Mouse (Mus musculus): ENCODE data around the gene Tenm4. TPM values are rescaled to one million over a fixed set of nuclear protein-coding genes. Genes with fewer than 3 reads are reported as not detected.
"Not testable (repeated sequence)": the region's sequence is repeated elsewhere in the genome, so short reads cannot be mapped to it uniquely, and the experiment has no call there.

The Tenm4 gene
- total RNA-seq, 2 experiments from 2014 or later = 16.0 to 23.0 TPM

DNA sequence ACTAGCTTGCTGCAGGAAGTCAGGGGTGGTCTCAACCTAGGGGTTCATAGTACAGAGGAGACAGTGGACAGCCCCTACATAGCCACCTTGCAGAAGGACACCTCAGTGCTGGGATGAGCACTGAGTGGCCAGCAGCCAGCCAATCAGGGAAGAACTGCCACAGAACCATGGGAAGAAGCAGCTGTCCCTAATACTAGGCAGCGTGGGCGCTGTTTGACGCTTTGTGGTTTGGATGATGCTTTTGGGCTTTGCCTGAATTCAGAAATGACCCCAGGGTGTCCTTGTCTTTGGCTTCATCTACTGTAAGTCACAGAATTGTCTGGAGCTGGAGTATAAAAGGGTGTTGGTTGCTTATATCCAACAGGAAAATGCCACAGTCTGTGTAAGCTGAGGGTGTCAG lies 397.0 kb downstream of the Tenm4 start:
- no peak for DNase-seq (ENCODE audit: low spot score in 2 of 2)

DNA sequence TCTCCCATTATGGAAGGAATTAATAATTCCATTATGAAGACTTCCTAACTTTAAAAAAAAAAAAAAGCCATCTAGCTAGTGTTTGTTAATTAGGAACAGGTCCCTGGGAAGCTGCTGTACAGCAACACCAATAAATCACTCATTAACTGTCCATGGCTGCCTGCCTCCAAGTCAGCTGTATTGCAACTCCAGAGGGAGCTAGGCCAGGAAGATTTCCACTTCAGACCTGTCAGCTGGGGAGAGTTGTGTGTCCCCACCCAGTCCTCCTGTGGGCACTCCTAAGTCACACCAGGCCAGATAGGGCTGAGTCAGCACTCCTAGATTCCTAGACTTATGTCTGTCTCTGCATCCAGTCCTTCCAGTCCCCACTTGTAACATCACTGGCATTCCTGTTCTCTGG lies 399.9 kb downstream of the Tenm4 start:
- DNase-seq (ENCODE audit: low spot score in 2 of 2) = no peak

DNA sequence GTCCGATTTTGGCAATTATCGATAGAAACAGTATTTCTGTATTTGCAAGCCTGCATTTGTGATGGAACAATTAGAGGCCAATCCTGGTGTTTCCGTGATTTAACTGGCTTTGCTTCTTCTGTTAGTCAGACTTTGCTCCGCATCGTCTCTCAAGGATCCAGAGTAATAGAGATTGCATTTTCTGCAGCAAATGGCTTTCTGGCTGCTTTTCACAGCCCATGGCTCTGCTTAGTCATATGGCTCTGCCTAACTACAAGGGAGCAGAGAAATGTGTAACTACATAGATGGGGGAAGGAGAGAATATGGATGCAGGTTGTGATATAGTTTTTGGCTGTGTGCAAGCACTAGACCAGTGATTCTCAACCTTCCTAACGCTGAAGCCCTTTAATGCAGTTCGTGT lies 401.9 kb downstream of the Tenm4 start:
- DNase-seq (ENCODE audit: low spot score in 2 of 2) = no peak

DNA sequence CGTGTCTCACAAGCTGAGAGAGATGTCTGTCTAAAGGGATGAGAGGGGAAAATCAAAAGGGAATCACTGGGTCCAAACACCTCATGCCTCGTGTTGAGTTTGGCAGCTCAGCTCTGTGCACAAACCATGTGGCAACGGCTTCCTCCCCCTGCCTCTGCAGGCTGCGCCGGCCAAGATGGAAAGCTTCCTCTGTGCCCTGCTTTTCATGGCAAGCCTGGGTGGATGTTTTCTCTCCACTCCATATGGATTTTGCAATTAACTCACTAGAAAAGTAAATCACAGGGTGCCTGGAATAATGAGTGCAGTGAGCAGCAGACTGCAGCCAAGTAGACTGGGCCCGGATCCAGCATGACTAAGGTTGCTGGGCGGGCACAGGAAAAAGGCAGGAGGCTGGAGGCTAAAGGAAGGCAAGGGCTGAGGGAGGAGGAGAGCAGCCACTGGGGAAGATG lies 404.2 kb downstream of the Tenm4 start:
- peak; percentile 49 to 75 for DNase-seq (ENCODE audit: low spot score in 2 of 2)

DNA sequence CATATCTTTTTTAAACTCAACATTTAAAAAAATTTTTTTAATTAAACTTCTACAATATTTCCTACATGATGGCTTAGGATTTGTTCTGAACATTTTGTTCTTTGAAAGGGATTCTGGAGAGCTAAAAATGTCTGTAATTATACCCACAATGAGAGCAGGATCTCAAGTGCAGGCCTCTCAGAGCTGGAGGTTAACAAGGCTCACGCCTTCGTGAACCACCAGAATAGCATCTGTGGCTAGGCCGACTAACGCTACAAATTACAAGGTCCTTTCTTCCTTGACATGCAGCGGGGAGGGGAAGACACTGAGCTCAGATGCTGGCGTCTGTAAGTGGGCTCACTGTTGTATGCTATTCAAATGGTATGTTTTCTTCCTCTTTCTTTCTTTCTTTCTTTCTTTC lies 411.7 kb downstream of the Tenm4 start:
- DNase-seq (ENCODE audit: low spot score in 2 of 2) = no peak

DNA sequence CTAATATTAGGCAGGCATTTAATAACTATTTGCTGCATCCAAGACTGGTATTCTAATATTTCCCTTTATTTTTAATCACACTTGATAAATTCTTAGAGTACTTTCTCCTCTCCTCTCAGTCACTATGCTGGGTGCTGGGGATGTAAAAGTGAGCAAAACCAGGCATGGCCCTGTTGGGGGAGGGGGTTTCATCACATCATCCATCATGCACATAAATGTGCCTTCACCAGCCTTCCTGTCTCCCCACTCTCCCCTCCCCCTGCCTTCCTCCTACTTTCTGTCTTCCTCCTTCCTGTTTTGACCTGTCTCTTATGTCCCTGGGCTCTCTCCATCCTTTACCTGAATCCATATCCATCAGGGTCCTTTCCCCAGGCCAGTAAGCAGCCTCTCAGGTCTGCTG lies 416.4 kb downstream of the Tenm4 start:
- no peak for DNase-seq (ENCODE audit: low spot score in 2 of 2)

DNA sequence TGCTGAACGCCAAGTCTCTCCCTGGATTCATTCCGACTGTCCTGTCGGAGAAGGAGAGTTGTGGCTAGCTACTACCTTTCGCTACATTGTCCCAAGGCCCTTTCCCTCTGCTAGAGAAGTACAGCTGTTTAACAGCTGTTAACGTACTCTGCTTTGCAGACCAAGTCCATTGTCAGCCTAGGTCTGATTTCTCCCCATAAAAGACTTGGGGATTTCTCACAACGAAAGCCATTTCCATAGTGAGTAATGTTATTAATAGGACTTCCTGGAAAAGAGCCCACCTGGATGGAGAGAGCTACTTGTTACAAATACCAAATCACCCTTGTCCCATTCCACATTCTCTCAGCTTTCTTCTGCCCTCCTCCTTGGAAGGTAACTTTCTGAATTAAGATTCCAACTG lies 417.5 kb downstream of the Tenm4 start:
- no peak for DNase-seq (ENCODE audit: low spot score in 2 of 2)

DNA sequence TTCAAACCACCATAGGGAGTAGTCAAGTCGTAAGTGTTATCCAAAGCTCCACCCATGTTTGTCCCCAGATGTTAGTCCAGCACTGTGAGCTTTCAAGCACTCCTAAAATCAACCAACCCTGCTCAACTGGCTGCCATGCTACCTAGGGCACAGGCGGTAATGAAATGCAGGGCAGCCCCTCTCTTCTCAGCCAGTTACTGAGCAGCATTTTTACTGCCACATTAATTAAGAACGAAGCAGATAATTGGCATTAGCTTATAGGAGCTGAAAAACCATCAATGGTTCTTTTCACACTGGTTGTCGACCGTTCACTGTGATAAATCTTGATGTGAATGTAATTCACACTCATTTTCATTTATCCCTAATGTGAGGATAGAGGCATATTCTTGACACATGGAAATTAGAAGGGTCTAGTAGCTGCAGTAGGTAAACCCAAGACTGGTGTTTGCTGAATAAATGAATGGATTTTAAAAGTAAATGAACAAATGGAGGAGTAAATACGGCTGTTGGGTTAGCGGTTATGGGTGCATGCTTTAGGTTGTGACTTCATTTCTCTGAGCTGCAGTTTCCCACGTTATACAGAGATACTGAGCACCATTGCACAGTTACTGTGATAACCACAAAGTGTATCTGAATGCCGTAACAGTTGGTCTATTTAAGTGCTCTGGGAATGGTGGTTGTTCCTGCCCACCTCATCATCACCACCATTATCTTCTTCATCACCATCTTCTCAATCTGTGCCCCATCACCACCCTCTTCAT lies 424.7 kb downstream of the Tenm4 start:
- no peak for DNase-seq (ENCODE audit: low spot score in 2 of 2)

DNA sequence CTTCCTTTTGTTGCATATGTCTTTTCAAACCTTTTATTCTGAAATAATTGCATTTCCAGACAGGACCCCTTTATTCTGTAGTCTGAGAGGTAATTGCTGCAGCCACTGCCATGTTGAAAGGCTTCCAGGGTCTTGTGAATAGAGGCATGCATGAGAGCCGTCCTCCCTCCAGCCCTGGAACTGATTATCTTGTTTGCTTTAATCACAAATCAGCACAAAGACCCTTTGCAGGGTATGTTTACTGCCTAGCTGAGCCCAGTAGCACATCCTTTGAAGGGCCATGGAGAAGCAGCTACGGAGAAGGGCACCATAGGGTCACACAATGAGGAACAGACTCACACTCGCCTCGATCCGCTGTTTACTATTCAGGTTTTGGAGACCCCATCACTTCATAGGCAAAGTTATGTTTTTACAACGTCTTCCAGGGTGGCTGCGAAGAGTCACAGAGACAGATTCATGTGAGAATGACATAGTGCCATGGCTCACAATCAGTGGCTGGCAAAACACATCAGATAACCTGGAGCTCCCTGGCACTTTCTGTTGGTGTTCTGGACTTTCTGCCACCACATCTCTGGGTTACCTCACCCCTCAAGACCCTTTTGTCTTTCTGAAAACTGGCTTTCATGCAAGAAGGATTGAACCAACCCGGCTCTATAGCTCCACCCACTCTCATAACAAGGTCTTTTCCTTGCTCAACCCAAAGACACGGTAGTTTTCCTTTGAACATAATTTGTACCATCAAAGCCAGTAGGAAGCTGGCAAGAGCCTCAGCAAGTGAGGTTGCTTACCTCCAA lies 425.6 kb downstream of the Tenm4 start:
- DNase-seq (ENCODE audit: low spot score in 2 of 2) = no peak

DNA sequence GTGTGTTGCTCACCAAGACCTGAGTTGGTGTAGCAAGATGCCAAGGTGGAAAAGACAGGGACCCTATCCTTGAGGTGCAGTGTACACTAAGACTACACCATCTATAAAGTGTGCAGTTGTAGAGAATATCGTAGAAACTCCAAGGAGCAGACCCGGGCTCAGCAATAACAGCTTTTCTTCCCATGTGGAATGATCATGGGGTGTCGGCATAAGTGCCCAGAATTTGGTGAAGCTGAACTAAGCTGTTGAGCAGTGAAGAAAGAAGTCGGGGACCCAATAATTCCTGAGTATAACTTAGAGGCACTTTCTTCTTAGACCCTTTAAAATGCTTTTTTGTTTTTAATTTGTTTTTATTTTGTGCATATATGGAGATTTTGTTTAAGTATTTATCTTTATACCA lies 426.8 kb downstream of the Tenm4 start:
- no peak for DNase-seq (ENCODE audit: low spot score in 2 of 2)

DNA sequence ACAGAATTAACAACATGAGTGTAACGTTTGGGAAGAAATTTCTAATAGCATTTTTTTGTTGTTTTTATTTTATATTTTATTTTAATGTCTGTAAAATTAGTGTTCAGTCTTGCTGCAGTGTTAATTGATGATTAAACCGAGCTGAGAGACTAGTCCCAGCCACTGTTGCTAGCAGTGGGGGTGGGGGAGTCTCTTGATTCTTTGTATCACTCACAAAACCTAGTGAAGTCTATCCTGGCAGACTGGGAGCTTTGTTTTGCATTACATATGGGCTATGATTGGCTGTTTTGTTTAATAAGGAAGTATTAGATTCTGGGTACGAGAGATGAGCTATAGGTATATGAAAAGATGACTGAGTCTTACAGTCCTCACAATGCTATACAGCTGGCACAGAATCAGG lies 428.0 kb downstream of the Tenm4 start:
- DNase-seq (ENCODE audit: low spot score in 2 of 2) = no peak

DNA sequence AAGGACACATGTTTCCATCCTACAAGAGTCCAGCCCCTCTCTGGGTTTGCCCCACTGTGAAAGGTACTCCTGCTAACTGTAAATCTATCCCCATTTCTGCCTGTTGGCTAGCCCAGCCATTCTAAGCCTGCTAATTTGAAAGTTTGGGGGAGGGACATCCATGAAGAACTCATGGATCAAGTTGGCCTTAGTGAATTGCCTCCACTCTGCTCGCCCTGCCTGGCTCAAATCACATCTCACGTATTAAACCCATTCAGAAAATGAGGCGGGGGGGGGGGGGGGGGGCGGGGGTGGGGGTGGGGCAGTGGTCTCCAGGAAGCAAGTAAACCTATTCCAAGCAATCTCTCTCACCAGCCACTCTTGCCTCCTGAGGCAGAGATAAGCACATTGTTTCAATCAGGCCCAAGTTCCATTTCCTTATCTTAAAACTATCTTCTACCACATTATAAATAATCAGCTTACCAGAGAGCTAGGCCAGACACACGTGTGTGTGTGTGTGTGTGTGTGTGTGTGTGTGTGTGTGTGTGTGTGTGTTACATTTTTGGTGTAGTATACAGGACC lies 429.4 kb downstream of the Tenm4 start:
- DNase-seq (ENCODE audit: low spot score in 2 of 2) = no peak

DNA sequence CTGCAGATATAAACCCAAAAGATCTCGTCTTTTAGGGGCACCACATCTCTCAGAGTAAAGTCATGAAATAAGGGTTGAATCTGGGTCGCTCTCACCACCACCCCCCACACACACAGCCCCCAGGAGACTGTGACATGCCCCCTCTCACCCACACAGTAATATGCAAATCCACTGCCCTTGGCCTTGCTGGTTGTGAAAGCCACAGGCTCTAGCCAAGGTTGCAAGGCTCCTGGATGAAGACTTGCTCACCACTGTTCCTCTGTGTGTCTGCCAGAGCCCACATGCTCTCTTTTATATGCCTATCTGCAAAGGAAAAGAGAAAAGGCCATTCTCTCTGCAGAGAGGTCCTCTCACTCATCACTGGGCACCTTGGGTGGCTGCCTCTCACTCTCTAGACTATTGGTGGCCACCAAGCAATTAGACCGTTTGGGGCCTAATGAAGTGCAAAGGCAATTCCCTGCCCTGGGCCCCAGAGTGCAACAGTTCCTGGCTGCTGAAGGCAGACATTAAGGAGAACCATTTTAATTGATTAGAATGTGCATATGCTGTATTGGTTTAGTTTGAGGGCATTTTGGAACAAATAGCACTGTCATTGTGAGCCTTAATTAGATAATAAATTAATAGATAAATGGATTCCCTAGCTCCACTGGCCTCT lies 433.2 kb downstream of the Tenm4 start:
- DNase-seq (ENCODE audit: low spot score in 2 of 2) = no peak

DNA sequence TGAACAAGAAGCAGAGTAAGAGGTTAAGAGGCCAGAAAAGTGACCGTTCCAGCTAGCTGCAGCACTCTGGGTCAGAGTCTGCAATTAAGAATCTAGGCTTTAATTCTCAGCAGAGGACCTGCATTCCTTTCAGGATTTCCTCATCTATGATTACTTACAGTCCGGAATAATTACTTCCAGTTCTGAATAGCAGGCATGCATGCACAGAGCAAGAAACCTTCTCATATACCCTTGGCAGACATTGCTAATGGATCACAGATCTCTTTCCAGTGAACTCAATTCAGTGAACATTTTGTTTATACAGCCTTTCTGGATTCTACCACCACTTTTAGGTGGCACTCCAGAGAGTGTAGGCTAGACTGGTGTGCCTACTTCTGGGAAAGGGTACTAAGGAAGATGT lies 434.3 kb downstream of the Tenm4 start:
- DNase-seq (ENCODE audit: low spot score in 2 of 2) = no peak

DNA sequence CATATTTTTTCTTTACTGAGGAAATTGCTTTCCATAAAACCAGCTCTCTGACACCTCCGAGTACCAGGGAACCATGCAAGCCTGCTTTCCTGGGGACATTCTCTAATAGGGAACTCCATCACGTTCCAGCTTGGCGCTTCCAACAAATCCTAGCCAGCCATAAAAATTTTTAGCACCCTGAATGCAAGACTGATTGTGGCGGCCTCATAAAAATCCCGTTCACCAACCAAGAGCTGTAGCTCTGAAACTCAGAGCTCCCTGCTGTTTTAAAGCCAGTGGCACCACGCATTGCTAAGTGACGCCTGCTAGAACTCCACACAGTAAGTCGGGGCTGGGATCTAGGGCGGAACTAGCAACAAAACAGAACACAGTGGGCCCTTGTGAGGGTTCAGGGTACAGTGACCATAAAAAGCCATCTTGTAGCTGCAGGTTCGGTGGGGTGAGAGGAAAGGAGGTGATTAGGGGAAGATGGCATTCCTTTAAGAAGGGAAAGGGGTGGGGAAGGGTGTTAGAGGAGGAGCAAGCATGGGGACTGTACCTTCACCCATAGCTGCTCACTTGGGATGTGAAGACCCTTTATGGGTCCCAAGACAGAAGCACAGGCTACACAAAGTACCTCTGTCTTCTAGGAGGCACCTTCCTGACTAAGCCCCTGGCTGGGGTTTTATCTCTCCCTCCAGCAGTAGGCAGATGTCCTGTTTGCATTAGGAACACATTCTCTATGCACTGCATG lies 439.0 kb downstream of the Tenm4 start:
- DNase-seq (ENCODE audit: low spot score in 2 of 2) = no peak

DNA sequence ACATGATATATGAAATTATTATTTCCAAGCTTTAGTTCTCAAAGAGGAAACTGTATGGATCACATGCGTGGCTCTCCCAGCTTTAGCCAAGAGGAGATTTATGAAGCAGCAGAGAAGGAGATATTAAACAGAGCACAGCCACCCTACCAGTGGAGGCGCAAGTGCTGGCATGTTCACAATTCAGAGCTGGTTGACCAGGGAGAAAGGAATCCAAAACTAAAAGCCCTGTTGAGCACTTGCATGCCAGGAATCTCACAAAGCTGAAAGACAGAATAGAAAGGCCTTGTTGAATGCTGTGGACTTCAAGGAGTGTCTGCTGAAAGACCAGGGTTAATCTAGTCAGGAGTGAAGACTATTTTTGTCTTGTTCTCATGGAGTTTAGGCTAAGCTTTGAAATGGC lies 446.3 kb downstream of the Tenm4 start:
- no peak for DNase-seq (ENCODE audit: low spot score in 2 of 2)

DNA sequence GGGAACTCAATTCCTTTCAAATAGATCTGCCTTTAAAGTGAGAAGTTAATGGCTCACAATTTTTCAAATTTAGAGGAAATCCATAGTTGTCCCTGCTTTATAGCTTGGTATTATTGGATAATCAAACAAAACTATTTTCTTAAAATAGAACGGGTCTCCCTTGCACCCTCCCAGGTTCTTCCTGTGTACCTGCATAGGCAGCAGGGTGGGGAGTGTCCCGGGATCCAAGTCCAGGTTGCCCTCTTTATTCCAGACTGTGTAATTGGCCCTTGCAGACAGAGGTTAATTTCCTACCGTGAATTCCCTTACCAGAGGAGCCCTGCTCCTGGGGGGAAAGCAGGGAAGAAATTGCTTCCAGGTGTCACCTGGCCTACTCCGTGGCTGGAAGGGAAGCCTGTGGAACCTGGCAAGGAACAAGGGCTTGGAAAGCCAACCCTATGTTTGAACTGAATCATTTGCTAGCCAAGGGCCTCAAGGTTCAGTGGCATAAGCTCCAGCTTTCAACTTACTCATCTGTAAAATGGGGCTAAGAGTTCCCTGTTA lies 449.0 kb downstream of the Tenm4 start:
- DNase-seq (ENCODE audit: low spot score in 2 of 2) = no peak

DNA sequence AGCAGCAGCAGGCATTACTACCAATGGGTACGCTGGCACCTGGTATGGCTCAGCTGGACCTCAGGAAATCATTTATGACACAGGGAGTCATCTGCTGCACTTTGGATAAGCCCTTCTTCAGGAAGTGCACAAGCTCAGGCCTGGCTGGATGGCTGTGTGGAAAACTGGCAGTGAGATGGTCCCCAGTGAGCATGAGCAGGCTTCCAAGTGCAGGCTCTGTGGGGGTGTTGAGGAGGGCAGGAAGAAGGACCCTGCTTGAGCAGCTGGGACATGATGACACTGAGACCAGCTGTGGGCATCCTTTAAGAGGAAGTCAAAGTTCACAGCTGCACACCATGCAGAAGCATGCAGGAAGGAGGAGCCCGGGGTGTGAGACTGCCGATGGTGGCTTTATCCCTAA lies 455.3 kb downstream of the Tenm4 start:
- DNase-seq (ENCODE audit: low spot score in 2 of 2) = no peak

DNA sequence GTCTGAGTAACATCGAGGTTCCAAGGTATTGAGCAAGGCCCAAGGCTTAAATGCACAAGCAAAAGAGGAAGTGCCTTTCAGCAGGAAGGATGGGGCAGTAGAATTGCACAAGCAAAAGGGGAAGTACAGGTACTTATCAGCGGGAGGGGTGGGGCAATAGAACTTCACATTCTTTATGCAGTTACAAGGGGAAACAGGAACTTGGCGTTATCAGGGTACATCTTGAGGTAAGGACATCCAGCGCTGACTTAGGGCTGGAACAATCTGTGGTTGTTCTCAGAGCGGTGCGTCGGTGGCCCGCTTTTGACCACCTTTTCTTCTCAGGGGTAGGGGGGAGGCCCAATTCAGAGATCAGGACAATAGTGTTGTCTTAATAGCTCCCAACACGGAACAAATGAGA lies 459.5 kb downstream of the Tenm4 start:
- not testable (repeated sequence) for DNase-seq (ENCODE audit: low spot score in 2 of 2)

DNA sequence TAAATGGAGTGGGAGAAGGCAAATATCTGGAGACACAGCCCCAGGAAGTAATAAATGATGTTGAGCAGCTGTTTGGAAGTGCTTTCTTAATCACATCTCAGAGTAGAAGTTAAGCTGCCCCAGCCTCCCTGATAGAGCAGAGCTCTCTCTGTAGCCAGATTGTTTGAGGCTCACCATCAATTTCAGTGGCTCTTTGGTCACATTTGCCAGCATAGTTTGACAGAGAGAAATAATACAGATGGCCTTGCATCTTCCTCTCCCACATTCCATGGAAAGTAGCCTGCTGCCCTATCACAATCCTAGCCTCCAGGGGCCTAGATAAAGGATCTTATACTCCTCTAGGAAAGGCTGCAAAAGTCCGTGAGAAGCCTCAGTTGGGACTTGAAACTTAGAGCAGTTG lies 462.0 kb downstream of the Tenm4 start:
- no peak for DNase-seq (ENCODE audit: low spot score in 2 of 2)

All from gastrocnemius, postnatal 4 days (tissue).